Mouse (Mus musculus) heart, postnatal 10 days (tissue): ENCODE data around the gene Trim33. TPM values are rescaled to one million over a fixed set of nuclear protein-coding genes. Genes with fewer than 3 reads are reported as not detected.

Source experiments
- DNase-seq, 2 experiments: peaks; one replicate each; pipeline ENCODE4 v3.0.0; 2021
- intact Hi-C: fragments of 180-260 bp; cut with DNase I; formaldehyde crosslinking; loops from one replicate; pipeline ENCODE4 v1.15.1; 2025
- total RNA-seq, 2 experiments: library from RNA; stranded (reverse); gene quantifications; 2 replicates each; pipeline ENCODE4 v1.2.3; 2021

Gene Trim33
- total RNA-seq, 2 experiments from 2014 or later: 19.3 to 21.2 TPM

DNA sequence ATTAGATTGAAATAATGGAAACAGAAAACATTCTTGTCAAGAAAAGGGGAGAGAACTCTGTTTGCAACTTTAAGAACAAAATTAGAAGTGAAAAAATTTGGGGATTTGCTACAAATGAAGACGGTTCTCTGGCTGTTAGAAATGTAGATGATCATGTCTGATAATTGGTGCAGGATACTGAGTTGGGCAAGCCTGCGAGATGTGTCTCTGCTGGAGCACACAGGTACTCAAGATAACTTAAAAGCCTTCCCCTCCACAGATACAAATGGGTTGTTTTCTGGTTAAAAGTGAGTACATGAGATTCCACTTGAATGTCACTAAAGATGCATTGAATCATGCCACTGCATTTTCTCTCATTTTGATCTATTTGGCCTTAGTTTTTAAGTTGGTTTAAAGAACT, 74.9 kb downstream of the Trim33 start:
- no peak for DNase-seq
- intact Hi-C loops: no loop called here

DNA sequence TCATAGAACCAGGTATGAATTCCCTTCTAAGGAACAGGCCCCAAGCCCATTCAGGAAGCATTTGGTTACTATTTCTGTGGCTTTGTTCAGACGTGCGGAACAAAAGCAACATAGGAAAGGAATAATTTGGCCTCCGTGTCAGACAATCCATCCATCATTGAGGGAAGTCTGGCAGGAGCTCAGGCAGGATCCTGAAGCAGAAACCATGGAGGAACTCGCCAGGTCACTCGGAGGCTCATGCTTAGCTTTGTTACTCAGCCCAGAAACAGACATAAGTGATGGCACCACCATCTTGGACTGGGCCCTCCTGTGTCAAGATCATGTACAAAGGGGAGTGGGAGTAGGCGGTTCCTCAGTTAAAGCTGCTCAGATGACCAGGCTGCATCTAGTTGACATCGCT, 82.1 kb downstream of the Trim33 start:
- DNase-seq: no peak
- intact Hi-C loops: no loop called here

DNA sequence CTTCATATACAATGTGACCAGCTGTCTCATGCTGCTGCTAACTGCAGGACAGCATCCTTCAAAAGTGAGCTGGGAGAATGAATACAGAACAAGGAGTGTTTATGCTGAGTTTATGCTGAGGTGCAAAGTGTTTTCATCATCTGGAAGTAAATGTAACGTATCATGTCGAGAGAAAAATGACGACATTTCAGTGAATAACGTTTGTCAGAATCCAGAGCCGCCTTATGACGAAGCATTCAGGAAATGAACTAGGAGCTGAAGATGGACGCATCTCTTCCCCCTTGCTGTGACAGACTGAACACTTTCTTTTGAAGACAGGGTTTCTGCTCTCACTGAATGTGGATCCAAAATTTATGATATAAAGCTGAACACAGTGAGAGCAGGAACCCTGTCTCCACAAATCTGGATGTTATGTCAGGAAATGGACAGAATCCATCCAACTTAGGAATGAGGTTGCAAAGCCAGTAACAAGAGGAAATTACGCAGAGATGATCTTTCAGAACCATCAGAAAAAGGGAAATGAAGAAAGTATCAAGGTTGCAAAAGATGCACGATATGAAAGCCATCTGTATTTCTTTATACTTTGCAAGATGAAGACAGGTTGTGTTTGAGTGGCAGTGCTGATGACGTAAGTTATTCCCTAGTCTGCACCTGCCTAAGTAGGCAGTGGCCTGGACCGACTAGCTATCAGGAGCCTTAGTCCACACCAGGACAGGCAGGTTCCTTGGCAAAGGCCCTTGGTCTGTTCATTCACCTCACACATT, 85.3 kb downstream of the Trim33 start:
- DNase-seq: no peak

DNA sequence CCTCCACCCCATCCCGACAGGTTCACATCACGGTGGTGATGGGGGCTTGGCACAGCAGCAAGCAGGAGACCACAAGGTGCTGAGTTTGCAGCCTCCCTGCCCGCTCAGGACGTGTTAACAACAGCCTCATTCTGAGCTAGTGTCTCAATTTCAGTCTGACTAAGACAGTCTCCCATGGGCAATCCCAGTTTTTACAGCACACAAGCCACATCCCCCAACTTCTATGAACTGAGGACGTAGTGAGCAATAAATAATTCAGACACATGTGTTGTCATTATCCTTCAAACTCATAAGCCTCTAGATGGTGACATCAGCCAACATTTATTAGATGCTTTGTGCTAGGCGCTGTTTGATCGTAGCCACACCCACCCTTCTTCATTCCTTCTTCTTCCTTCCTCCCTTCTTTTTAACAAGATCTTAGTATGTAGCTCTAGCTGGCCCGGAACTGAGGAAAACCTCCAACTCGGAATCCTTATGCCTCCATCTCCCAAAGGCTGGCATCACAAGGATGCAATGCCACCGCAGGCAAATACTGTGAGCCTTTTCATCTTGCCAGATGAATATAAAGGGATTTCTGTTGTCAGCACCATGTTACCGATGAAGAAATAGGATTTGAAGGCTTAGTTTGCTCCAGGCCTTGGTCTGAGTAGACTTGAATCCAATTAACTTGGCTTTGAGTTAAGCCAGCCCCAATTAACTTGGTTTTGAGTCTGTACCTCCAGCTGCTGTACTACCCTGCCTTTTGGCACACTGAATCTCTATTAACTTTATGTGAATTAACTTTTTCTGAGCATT, 88.3 kb downstream of the Trim33 start:
- DNase-seq: no peak
- intact Hi-C loops: no loop called here

More for the DNA sequence above, 85.3 kb downstream of the Trim33 start:
- intact Hi-C loops: no loop called here

DNA sequence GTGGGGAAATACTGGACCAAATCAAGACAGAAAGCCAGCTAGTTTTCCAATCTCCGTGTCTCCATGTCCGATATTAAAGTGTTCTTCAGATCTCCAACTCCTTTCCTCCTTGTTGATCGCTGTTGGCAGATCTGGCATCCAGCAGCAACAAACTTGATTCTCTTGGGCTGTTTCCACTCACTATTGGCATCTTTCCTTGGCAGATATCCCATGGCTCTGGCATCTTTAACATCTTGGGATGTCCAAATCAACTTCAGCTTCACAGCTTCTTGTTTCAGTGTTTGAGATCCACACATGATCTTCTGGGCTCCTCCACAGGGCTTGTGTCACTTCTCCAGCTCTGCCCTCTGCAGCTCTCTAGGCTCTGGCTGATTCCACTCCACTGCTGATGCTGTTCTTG, 89.6 kb downstream of the Trim33 start:
- DNase-seq: no peak
- intact Hi-C loops: no loop called here

DNA sequence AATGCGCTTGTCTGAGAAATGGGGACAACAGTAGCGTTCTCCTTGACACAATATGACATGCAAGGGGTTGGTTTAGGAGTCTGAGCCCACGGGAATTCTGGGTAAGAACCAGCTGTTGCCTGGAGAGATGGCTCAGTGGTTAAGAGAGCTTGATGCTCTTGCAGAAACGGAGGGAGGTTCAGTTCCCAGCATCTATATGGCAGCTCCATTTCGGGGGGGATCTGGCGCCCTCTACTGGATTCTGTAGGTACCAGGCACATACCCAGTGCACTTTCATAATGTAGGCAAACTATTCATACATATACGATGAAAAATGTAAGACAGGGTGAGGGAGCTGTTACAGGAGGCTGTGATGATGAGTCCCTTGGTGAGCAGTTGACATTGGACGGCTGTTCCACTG, 94.9 kb downstream of the Trim33 start:
- intact Hi-C loops: loop anchor here (10.0 kb wide), 1 partner anchor 139 kb away; no protein-coding TSS in a partner anchor
- DNase-seq: peak; percentile 50 to 65

DNA sequence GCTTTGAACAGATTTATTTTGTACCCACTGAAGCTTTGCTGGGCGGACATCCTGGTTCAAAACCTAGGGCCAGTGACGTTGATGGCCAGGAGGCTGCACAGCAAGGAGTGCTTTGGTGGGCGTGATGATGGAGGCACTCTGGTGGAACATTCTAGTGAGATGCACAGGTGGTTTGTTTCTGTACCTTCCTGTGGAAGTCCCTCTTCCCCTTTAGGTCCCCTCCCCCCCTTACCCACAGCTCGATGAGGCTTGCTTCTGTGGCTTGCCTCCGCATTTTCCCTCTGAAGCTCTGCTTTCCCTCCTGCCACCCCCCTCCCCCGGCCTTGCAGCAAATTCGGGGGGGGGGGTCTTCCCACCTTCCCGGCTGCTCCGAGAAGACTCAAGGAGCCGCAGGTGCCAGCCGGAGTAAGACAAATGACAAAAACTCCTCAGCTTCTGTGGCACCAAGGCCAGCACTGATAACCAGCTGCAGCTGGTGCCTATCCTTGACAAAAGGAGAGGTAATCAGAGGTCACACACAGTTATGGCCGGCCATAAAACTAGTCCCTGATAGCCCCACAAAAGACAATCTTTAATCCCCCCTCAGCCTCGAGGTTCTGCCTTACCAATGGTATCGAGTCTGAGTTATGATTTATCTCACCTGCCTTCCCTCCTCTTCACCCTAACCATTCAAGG, 96.2 kb downstream of the Trim33 start:
- intact Hi-C loops: loop anchor here (10.0 kb wide), 1 partner anchor 141 kb away; no protein-coding TSS in a partner anchor

DNA sequence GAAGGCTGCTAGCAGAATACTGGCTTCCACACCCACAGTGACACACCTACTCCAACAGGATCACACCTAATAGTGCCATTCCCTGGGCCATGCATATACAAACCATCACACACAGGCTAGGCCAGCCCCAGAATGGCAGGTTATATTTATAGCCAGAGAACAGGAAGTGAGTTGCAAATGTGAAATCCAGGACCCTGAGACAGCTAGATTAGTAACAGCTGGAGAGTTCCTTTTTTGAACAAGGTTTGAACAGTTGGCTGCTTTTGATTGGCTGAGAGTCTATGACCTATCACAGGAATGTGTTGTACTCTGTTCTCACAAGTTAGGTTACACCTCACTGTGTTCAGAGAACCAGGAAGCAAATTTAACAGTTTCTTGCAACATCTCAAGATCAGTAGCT, 98.9 kb downstream of the Trim33 start:
- intact Hi-C loops: loop anchor here (10.0 kb wide), 1 partner anchor 143 kb away; no protein-coding TSS in a partner anchor
- DNase-seq: peak; percentile 37 to 45

More for the DNA sequence above, 96.2 kb downstream of the Trim33 start:
- DNase-seq: no peak

DNA sequence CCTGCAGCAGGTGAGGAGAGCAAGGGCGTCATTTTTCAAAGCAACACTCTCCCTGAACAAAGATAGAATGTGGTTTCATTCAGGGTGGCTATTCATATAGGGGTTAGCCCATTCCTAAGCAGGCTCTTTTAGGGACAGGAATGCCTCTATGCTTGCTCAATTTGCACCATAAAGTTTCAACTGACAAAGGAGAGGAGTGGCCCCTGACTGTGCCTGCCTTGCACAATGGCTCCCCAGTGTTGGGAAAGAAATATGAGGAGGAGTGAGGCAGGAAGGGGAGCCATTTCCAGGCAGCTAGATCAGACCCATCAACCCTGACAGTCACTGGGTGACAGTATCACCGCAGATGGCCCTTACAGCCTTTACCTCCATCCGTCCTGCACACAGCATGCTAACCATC, 100.3 kb downstream of the Trim33 start:
- intact Hi-C loops: loop anchor here (10.0 kb wide), 1 partner anchor 145 kb away; no protein-coding TSS in a partner anchor
- DNase-seq: no peak

DNA sequence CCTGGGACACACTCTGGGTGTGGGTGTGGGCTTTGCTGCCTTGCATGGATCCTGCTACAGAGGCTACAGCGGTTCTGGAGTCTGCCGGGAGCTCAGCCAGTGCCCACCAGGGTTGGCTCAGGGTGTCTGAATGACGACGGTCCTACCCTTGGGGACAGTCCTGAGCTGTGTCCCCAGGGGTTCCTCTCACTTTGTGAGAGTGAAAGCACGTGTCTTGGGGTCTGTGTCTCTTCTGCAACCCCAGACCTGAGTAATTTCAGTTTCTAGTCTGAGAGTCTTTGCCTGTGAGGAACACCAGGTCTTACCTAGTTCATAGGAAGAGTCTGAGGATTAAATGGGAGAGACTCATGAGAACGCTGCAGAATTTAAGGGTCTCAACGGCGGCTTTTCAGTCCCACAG, 101.7 kb downstream of the Trim33 start:
- intact Hi-C loops: loop anchor here (5.0 kb wide), 1 partner anchor 209 kb away; the partner anchor contains the start of gene Bcas2
- DNase-seq: no peak

DNA sequence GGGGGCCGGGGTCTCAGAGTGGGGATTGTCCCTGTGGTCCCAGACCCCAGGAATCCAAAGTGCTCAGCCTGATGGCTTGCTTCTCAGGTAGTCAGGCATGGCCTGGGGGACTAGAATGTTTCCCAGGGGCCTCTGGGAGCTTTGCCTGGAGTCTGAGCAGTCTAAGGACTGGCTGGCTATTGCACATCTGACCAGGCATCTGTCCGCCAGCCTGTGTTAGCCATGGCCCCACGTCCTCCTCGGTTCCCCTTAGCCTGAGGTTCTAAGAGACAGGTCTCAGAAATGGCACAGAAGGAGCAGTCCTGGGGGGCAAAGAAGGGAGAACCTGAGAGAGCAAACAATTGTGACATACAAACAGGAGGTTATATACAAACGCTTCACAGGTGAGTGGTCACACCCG, 102.3 kb downstream of the Trim33 start:
- intact Hi-C loops: loop anchor here (5.0 kb wide), 1 partner anchor 209 kb away; the partner anchor contains the start of gene Bcas2
- DNase-seq: no peak

DNA sequence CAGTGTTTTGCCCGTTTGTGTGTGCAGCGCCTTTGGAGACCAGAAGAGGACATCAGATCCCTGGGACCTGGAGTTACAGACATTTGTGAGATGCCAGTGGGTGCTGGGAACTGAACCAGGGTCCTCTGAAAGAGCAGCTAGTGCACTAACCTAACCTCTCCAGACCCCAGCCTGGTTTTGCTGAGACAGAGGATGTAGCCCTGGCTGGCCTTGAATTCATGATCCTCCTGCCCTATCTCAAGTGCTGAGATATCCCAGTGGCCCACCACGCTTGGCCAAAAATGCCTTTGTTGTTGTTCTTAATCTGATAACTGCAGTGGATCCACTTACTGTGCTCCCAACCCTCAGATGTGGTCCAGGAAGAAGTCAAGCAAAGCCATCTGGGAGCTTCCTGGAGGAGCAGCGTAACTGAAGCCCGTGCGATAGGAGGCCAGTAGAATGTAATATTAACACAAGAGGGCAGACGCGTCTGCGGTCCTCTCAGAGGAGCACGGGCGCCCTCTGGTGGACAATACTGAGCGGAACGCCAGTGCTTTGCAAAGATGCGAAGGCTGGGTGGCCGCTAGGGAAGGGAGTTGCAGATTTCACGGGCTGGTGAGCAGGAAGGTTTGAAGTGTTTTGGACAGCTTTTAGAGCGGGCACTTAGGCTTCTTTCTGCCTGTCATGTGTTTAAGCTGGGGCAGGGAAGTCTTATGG, 103.9 kb downstream of the Trim33 start:
- DNase-seq: peak; percentile 91 to 95
- intact Hi-C loops: loop anchor here (5.0 kb wide), 1 partner anchor 211 kb away; the partner anchor contains the start of gene Bcas2

DNA sequence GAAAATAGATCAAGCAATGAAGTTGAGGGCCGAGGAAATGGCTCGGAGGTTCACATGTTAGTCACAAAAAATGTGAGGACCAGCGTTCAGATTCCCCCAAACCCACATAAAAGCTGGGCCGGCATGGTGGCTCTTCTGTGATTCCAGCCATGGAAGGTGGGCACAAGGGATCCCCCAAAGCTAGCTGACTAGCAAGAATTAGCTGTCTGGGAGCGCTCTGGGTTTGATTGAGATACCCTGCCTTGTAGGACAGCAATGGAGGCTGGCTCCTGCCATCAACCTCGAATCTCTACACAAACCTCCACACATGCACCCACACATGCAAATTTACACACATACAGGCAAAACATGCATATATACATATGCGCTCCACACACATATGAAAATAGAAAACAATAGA, 105.4 kb downstream of the Trim33 start:
- no peak for DNase-seq
- intact Hi-C loops: loop anchor here (5.0 kb wide), 1 partner anchor 212 kb away; the partner anchor contains the start of gene Bcas2

DNA sequence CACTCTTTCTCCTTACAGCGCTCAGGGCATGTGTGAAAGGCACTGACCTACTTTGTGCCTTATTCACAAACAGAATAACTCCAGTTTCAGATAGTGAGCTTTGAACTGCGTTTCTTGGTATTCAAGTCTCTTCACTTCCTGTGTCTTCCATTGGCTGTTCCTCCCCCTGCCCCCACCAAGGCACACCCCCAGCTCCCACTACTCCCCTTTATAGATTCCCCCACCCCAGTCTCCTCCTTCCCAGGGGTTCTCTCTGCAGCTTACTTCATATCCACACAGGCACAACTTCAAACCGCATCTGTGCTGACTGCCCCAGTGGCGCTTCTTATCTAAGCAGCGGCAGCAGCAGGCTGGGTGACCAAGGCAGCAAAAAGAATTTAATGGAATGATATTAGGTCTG, 105.9 kb downstream of the Trim33 start:
- no peak for DNase-seq
- intact Hi-C loops: loop anchor here (5.0 kb wide), 1 partner anchor 213 kb away; the partner anchor contains the start of gene Bcas2

DNA sequence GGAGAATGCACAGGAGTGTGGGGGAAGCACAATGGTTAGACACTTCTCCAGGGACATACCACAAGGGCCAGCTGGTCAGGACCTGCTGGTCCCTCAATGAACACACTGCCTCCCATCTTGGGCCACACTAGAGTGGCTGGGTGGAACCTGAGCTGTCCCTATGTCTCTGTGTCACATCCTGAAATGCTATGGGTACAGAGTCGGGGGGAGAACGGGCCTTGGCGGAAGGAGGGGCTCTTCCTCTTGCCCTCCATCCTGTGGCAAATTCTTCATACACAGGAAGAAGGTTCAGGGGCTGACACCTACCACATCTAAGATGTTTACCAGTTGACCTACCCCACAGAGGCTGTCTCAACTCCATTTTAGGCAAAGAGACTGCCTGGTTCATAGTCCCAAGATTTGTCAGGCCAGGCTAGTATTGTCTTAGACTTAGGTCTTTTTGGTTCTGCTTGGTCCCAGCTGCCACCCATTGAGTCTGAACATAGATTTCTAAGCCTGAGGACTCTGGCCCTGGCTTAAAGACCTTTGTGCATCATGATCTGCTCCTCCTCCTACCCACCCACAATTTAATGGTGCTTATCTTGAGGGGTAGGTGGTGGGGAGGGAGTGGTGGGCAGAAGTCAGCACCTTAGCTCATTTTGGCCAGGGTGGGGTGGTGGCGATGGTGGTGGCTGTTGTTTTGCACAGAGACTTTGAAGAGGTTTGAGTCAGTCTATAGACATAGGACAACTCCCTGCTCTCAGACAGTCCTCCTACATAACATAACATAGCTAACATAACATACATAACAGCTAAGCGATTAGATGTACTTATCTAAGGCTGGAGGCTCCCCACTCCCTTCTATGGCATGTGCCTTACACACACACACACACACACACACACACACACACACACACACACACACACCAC, 106.5 kb downstream of the Trim33 start:
- no peak for DNase-seq
- intact Hi-C loops: no loop called here

DNA sequence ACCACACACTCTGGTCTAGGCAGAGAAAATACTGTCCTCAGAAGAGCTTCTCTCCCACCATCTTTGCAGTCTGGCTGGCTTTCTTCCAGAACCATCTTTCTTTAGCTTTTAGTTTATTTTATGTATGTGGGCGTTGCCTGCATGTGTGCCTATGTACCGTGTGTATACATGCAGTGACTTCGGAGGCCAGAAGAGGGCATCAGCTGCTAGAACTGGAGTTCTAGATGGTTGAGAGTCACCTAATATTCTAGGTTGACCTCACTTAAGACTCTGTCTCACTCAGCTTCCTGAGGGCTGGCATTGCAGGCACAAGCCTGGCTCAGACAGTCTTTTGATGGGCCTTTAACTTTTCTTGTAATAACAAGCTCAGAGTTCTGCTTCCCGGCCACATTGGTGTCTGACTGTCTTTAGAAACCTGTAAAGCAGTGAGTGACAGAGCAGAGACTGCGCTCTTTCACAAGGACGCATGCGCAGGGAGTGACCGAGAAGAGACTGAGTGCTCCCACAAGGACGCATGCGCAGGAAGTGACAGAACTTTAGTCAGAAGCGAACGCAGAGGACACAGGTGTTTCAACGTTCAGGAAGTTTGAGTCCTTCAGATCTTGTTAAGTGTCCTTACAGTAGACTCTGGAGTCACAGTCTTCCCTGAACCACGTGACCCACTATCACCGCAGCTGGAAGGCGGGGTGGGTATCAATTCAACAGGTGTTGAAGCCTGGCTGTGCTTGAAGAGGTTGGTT, 107.4 kb downstream of the Trim33 start:
- intact Hi-C loops: no loop called here
- DNase-seq: no peak

DNA sequence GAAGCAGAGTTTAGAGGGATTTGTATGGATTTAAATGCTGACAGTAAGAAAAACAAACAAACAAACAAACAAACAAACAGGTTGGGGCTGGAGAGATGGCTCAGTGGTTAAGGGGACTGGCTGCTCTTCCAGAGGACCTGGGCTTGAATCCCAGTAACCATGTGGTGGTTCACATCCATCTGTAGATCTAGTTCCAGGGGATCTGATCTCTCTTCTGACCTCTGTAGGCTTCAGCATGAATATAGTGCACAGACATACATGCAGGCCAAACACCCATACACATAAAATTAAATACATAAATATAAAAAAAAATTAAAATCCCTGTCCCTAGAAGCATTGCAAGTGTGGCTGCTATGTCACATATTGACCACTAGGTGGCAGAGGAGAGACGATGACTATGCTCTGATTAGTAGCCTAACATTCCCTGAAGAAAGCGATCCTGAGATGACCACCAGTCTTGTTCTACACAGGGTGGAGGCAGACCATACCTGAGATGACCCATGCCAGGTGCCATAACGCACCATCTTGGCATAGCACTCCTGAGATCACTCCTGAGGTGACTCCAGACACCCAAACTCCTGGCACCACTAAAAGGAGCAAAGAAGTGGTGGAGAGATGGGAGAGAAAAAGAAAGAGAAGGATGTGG, 113.6 kb downstream of the Trim33 start:
- intact Hi-C loops: loop anchor here (1.0 to 5.0 kb wide), 3 partner anchors 40 to 495 kb away; partner anchors contain the start of gene Olfml3
- peak; percentile 48 to 64 for DNase-seq
